Mouse (Mus musculus): ENCODE measurements around the gene Bola1.

DNA sequence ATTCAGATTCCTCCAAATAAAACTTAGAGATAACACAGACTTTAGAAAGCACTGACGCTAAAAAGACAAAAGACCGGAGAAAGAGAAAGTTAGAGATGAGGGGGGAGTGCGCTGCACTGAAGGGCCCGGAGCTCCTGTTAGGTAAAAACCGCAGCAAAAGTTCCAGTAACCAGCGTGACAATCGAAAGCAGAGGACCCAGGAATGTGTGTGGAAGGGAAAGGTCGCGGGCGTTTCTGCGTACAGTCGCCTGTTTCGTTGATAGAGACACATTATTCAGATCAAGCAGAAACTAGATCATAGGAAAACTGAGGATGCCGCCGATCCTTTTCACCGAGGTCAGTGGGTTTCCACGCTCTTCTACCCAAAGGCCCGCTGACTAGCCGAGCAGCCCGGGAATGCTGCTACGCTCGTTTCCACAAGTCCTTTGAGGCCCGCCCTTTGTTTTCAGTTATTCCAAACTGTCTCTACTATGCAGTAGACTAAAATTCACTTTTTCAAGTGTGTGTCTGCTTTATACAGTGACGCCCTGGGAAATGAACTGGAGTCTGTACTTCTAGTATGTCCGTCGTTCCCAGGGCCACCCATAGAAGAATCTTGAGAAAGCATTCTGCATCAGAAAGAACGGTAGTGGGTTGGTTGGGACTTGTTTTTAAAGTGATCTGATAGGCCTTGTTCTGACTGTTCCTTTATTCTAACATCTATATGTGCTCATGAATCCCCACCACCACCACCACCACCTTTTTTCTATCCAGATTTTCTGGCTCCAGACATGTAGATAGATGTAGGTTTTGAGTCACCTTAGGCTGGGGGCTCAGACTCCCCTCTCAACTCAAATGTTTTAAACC is 44.3 kb upstream of the Bola1 start:
- no peak for TF ChIP-seq CTCF (IDR thresholded peaks at IDR 0.05 in 2 of 3, conservative IDR thresholded peaks at IDR 0.05 in 1 of 3; ENCODE audit: control insufficient read depth in 1 of 3, insufficient read depth in 1 of 3, low read depth in 2 of 3, low read length in 3 of 3, poor library complexity in 1 of 3, severe bottlenecking in 1 of 3)
- no peak for TF ChIP-seq POLR2A (IDR thresholded peaks at IDR 0.05; ENCODE audit: control insufficient read depth in 1 of 2, insufficient read depth in 1 of 2, low read depth in 1 of 2, low read length in 2 of 2, poor library complexity in 1 of 2)
- TF ChIP-seq ZNF384 (IDR thresholded peaks at IDR 0.05; ENCODE audit: low read depth, low read length) = no peak
- TF ChIP-seq ZC3H11A (IDR thresholded peaks at IDR 0.05; ENCODE audit: low read depth, low read length) = no peak
- no peak for TF ChIP-seq ZKSCAN1 (IDR thresholded peaks at IDR 0.05; ENCODE audit: low read depth, low read length)
- no peak for TF ChIP-seq JUND (IDR thresholded peaks at IDR 0.05; ENCODE audit: low read depth, low read length)
